Mouse (Mus musculus) gastrocnemius, adult 2 months (tissue): ENCODE measurements around the gene Paqr4. TPM values are rescaled to one million over a fixed set of nuclear protein-coding genes. Genes with fewer than 3 reads are reported as not detected.

Experiments used
- DNase-seq: peaks from one replicate; pipeline ENCODE4 v3.0.0; 2022
- H3K27ac ChIP-seq: fragments of 200-600 bp; 2 replicates; pipeline ENCODE4 v1.8.1; 2022; ENCODE audit warnings: mild to moderate bottlenecking
- H3K4me3 ChIP-seq: fragments of 200-600 bp; 2 replicates; pipeline ENCODE4 v1.8.1; 2022; ENCODE audit warnings: mild to moderate bottlenecking, moderate library complexity
- CTCF ChIP-seq: fragments of 200-600 bp; IDR thresholded peaks from 2 replicates; pipeline ENCODE4 v1.8.1; 2022; ENCODE audit warnings: antibody characterized with exemption, mild to moderate bottlenecking, moderate library complexity
- intact Hi-C: fragments of 180-260 bp; cut with DNase I; formaldehyde crosslinking; loops from one replicate; pipeline ENCODE4 v1.15.1; 2025
- total RNA-seq, 2 experiments: library from RNA; stranded (reverse); gene quantifications; 2 replicates each; pipeline ENCODE4 v1.2.3; 2021

Paqr4 gene
- total RNA-seq, 2 experiments from 2014 or later, result 2.7 to 4.0 TPM

DNA sequence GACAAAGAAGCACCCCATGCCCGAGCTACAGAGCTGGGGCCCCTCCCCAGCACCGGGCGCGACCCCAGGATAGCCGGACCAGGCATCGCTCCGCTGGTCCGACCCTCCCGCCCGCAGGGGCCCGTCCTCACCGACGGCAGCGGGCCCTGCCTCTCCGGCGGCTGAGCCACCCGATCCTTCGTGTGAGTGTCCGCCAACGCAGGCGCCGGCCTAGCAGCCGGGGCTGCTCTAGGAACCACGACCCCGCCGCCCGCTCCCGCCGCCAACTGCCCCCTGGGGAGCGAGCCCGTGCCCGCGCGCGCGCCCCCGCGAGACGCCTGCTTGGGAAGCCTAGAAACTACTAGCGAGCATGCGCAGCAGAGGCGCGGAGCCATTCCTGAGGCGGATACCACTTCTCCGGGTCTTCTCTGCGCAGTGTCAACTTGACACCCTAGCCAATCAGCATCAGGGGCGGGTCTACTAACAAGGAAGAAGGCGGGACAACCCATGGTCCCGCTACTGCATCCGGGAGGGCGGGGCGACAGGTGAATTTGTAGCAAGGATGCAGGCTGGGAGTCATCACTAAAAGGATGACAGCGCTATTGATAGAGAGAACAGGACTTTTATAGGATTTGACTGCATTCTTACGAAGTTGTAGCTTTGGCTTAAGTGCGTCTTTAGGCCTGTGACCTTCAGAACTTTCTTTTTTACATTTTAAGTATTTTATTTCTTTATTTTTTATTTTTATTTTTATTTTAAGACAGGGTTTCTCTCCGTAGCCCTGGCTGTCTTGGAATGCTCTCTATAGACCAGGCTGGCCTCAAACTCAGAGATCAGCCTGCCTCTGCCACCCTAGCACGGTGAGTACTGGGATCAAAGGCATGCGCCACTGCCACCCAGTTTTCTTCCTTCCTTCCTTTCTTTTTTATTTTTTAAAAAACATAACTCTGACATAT, 30.9 kb upstream of the Paqr4 start, which contains the start of gene Flywch1:
Gene Flywch1 (minus strand): TSS at position 319 of the 935 bp plus-strand sequence.
- intact Hi-C loops, result loop anchor here (2.0 to 5.0 kb wide), 3 partner anchors 23 to 191 kb away; no protein-coding TSS in a partner anchor
- DNase-seq, result peak; percentile 98
- Histone ChIP-seq H3K27ac (peak within 1 kb of the TSS; percentile 95), H3K4me3 (peak within 1 kb of the TSS; percentile 94)
- no peak for TF ChIP-seq CTCF

DNA sequence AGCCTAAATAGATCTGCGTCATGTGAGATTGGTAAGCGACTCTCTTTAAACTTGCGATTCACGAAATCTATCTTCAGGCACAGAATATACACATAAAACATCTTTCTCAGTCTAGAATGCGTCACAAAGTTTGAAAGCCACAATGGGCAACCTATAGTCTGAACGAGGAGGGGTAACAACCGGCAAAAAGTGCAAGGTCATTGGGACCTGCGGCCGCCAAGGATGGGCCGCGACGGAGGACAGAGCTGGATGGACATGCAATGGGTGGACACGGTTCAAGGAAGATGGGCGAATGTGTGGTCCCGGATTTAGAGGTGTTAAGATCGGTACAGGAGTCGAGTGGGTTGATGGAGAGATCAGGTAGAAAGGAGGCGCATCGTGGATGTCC, 30.2 kb upstream of the Paqr4 start:
- peak; percentile 32 for DNase-seq
- intact Hi-C loops, result loop anchor here (2.0 to 5.0 kb wide), 3 partner anchors 22 to 191 kb away; no protein-coding TSS in a partner anchor

DNA sequence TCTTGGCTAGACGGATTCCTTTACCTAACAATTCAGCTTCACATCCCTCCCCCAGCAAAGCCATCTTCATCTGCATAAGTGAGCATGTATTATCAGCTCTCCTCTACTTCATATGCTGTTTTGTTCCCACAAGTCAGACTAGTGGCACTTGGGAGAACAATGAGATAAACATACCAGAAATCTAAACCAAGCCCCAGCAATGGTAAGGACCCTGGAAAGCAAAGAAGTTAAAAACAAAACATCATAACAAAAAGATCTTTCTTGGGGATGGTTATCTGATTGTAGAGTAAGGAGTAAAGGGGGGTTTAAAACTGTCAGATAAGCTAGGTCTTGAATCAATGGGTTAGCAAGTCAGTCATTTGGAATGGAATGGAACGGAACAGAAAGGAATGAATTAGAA, 29.8 kb upstream of the Paqr4 start:
- peak overlapping the region; percentile 94 for H3K4me3 ChIP-seq
- no peak for DNase-seq
- no peak for TF ChIP-seq CTCF
- peak overlapping the region; percentile 95 for H3K27ac ChIP-seq
- intact Hi-C loops, result loop anchor here (2.0 to 5.0 kb wide), 3 partner anchors 22 to 192 kb away; no protein-coding TSS in a partner anchor

More for the DNA sequence above, 30.2 kb upstream of the Paqr4 start:
- Histone ChIP-seq H3K4me3 (peak overlapping the region; percentile 94), H3K27ac (peak overlapping the region; percentile 95)
- no peak for TF ChIP-seq CTCF

DNA sequence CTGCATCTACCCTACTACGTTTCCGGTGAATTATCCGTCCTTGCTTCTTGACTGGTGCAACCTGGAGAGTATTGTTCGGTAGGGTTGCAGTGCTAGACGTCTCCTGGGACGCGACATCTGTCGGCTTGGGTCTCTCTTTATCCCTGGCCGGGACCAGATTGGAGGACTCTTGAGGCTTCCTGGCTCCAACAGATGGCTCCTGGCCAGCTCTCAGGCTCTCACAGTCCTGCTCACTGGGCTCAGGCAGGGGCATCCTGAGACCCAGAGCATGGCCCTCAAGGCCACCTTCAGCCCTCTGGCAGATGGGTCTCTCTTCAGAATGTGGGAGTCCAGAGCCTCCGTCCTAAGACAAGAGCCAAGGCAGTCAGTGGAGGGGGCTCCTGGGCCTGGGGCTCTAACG, 22.3 kb upstream of the Paqr4 start:
- TF ChIP-seq CTCF, result no peak
- intact Hi-C loops, result no loop called here

DNA sequence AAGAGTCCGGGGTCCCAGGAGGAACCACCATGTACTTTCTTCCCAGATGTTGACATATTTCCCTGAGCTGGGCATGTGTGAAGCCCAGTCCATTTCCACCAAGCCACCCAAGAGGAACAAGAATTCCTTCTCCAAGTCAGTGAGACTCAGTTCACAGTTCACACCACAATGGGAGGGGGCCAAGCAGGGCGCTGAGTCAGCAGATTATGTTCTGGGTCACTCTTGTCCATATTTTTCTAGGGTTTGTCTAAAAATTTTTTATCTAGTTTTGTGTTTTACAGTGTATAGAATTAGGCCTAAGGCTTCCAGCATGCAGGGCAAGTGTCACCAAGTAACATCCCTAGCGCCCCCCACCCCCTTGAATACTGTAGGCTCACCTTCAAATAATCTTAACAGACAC, 20.5 kb upstream of the Paqr4 start:
- TF ChIP-seq CTCF, result no peak
- intact Hi-C loops, result no loop called here
- Histone ChIP-seq H3K4me3 (no peak overlapping the region), H3K27ac (no peak overlapping the region)
- DNase-seq, result no peak

More for the DNA sequence above, 22.3 kb upstream of the Paqr4 start:
- Histone ChIP-seq H3K4me3 (no peak overlapping the region), H3K27ac (no peak overlapping the region)
- no peak for DNase-seq

DNA sequence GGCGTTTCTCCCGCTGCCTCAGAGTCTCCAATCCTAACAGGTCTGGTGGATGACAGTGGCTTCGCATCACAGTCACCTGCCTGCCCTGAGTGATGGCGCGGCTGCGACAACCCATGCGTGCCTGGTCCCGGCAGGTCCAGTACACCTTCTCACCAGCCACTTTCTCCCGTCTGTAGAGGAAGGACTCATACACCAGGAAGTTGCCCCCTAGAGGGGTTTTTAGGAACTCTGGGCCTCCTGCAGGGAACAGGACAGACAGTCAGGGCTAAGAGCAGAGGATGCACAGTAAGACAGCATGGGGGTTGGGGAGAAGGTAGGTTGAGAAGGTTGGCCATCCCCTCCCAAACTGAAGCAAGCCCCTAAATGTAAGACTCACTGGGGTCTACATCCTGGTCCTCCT, 19.6 kb upstream of the Paqr4 start:
- TF ChIP-seq CTCF, result no peak
- intact Hi-C loops, result no loop called here
- Histone ChIP-seq H3K27ac (no peak overlapping the region), H3K4me3 (no peak overlapping the region)
- no peak for DNase-seq

DNA sequence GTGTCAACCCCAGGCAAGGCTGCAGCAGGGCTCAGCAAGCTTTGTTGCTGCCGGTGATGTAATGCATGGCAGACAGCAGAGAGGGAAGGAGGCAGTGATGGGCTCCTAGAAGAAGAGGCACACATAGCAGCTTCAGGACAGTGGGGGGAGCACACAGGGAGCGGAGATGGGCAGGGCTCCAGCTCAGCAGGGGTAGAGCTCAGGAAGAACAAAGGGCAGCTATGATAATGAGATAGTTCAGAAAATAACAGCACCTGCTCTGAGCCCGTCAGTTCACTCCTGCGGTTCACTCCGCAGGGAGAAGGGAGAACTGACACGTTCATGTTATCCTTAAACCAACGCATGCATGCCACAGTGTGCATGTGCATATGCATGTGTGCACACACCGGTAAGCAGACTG, 18.1 kb upstream of the Paqr4 start:
- intact Hi-C loops, result no loop called here
- no peak for DNase-seq
- Histone ChIP-seq H3K4me3 (no peak overlapping the region), H3K27ac (no peak overlapping the region)
- TF ChIP-seq CTCF, result no peak

DNA sequence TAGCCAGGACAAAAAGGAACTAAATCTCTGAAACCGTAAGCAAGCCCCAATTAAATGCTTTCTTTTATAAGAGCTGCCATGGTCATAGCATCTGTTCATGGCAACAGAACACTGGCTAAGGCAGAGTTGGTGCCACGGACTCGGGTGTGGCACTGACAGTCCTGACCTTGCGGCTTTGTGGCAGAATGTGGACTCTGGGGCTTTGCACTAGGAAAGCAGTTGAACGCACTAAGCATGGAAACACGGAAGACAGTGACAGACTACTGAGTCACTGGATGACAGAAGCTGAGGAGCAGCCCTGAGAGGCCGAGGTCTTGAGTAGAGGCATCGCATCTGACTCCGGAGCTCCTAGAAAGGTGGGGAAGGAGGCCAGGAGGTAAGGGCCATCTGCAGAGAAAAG, 16.9 kb upstream of the Paqr4 start:
- H3K4me3 ChIP-seq, result no peak overlapping the region
- DNase-seq, result no peak
- no peak for TF ChIP-seq CTCF
- intact Hi-C loops, result no loop called here
- no peak overlapping the region for H3K27ac ChIP-seq

DNA sequence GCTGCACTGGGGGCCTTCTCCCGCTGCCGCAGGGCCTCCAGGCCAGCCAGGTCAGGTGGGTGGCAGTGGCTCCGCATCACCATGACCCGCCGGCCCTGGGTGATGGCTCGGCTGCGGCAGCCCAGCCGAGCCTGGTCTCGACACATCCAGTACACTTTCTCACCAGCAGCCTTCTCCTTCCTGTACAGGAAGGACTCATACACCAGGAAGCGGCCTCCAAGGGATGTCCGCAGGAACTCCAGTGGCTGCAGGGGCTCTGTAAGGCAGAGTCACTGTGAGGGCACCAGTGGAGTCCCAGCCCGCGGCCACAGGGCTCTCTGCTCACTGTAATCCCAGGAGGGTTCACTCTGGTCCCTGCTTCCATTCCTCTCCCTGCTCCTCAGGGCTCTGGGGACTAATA, 15.0 kb upstream of the Paqr4 start:
- intact Hi-C loops, result no loop called here
- peak overlapping the region; percentile 56 for H3K4me3 ChIP-seq
- no peak for DNase-seq

DNA sequence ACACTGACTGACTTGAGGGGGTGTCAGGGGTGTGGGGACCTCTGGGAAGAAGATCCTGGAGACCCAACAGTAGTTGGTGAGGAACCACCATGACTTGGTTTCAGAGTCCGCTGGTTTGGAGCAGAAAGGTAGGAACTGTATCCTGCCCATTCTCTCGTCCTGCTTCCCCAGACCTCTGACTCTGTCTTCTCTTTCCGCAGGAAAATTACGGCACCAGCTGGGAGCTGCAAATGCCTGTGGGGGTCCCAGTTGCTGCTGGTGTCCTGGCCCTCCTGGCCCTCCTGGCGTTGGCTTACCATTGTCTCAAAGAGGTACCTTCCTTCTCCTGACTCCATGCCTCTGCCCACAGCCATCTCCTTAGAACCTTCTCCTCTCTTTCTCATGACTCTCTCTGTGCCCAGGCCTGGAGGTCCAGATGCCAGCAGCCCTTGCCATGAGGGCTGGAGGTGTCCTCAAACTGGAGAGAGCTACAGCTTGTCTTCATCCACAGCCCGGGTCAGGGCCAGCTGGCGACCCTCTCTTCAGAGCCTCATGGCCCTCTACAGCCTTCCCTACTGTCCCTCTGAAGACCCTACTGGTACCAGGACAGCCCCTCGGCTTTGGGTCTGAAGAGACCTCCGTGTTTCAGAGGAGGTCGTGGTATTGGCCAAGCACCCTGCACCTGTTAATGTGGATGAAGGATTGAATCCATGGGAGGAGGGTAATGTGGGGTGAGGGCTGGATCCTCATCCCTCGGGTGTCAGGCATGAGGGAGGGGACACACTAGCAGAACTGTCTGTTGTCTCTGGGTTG, 8.9 kb upstream of the Paqr4 start:
- intact Hi-C loops, result loop anchor here (2.0 to 5.0 kb wide), 3 partner anchors 21 to 213 kb away; partner anchors contain the start of genes Flywch1 and Prss32
- TF ChIP-seq CTCF, result no peak
- Histone ChIP-seq H3K27ac (peak overlapping the region; percentile 84), H3K4me3 (peak overlapping the region; percentile 69)
- peak; percentile 14 for DNase-seq

More for the DNA sequence above, 15.0 kb upstream of the Paqr4 start:
- TF ChIP-seq CTCF, result no peak
- peak overlapping the region; percentile 68 for H3K27ac ChIP-seq

DNA sequence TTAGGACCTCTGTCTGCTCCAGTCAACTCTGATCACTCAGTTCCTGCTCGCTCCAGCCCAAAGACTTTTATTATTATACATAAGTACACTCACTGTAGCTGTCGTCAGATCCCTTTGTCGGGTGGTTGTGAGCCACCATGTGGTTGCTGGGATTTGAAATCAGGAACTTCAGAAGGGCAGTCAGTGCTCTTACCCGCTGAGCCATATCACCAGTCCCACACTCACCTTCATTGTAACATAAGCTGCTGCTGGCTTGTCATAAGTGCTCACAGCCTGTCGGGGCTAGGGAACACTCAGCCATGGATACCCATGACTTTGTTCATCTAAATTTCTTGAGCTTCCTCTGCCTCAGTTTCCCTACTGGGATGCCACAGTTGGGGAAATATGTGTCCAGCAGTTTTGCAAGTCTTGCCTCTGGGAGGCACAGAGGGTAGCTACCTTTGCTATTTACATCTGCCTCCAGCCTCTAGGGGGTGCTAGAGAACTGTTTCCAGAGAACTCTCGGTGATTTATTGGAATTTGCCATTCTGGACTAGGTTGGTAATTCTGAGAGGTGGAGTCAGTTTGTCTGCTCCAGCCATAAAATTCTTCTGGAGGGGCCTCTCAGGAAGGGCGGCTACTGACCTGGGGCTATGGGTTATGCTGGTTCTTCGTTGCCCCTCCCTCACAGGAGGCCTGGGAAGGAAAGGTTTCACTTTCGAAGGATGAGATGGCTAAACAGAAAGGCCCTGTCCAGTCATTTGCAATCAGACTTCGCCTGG, 8.1 kb upstream of the Paqr4 start:
- TF ChIP-seq CTCF, result peak; percentile 91
- peak; percentile 73 for DNase-seq
- H3K27ac ChIP-seq, result peak overlapping the region; percentile 84
- intact Hi-C loops, result loop anchor here (2.0 to 5.0 kb wide), 3 partner anchors 22 to 213 kb away; partner anchors contain the start of genes Flywch1 and Prss32
- peak overlapping the region; percentile 69 for H3K4me3 ChIP-seq

DNA sequence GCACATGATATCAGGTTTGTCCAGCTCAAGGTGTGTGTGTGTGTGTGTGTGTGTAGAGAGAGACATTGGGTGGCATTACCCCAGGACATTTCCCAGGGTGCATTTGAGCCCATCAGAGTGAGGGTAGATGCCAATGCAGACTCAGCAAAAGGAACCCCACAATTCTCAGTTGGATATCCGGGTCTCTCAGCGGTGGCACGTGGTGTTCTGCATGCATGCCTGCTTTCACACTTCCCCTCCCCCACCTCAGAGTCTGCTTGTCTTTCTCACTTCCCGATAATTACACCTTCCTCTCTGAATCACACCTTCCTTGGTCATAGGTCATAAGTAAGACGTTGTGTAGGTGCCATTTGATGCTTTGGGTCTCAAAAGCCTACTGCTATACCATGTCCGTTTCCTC, 7.4 kb upstream of the Paqr4 start:
- TF ChIP-seq CTCF, result no peak
- H3K4me3 ChIP-seq, result no peak overlapping the region
- intact Hi-C loops, result loop anchor here (2.0 to 5.0 kb wide), 3 partner anchors 23 to 214 kb away; partner anchors contain the start of genes Flywch1 and Prss32
- no peak for DNase-seq
- H3K27ac ChIP-seq, result no peak overlapping the region
